Mouse (Mus musculus) cerebellum, postnatal 36 days (tissue): Measurements from ENCODE around the gene Fgfr1op2.
A peak's percentile ranks its signal among the peaks of the same experiment; 100 is the strongest.

Experiments
- DNase-seq, 2 experiments: peaks; one replicate each; pipeline ENCODE4 v3.0.0; 2021 to 2022; ENCODE audit warnings: mixed read lengths in 2 of 2

Fgfr1op2 gene

DNA sequence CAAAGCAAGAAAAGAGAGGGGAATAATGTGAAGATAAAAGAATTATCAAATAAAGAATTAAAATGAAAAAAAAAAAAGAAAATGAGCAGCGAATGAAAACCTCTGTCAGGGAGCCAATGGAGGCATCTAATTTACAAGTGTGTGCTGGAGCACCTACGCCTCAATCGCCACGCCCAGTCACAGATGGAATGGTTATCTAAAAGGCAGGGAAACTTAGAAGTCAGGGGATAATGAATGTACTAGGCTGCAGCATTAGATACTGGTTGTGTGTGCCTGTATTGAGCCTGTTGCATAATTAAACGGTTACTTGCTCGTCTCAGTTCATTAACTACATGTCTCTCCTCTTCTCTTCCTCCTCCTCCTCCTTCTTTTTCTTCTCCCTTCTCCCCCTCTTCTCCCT, 34.4 kb downstream of the Fgfr1op2 start:
- no peak for DNase-seq

DNA sequence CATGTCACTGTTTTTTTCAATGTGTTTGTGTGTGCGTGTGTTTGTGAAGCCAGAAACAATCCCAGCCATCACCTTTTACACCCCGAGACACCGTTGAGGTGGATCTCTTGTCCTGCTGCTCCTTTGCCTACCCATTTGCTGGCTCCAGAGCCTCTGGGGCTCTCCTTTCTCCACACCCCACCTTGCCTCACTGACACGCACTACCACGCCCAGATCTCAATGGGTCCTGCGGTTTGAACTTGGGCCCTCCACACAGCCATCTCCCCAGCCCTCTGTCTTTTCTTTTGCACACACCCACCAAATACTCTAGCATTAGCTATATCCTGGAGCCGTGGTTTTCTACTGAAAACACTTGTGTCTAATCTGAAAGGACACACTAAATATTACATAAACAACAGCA, 34.9 kb downstream of the Fgfr1op2 start:
- no peak for DNase-seq

- DNase-seq = no peak
Measured at GRCm38 (mm10) chr6:146612736-146613135, 35.7 kb downstream of the Fgfr1op2 start.

- no peak for DNase-seq
Measured at GRCm38 (mm10) chr6:146613907-146614306, 36.9 kb downstream of the Fgfr1op2 start.

DNA sequence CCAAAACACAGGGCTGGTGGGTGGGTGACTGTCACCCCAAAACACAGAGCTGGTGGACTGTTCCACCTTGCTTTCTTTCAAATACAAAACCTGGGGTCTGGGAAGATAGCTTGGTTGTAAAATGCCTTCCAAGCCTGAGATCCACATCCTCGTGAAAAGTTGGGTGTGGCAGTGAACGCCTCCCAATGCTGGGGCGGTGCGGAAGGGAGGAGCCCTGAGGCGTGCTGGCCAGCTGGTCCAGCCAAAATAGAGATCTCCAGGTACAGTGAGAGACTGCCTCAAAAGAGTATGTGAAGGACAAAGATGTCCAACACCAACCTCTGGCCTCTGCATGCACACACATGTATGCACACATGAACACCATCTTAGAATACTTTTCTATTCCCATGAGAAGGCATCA, 37.5 kb downstream of the Fgfr1op2 start:
- no peak for DNase-seq

DNA sequence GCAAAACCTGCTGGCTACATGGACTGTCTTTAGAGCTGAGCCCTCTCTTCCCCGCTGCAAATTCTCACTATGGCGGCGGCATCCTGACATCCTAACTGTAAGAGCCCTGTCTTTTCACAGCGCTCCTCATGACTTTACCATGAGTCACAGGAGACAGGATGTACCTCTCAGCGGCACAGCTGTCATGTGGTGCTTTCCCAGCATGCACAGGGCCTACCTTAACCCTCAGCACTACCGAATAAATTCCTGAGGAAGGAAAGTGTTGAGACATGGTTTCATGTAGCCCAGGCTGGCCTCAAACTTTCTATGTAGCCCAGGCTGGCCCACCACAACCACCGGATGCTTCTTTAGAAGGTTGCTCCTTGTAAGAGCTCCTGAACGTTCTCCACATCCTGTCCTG, 38.9 kb downstream of the Fgfr1op2 start:
- DNase-seq = no peak

DNA sequence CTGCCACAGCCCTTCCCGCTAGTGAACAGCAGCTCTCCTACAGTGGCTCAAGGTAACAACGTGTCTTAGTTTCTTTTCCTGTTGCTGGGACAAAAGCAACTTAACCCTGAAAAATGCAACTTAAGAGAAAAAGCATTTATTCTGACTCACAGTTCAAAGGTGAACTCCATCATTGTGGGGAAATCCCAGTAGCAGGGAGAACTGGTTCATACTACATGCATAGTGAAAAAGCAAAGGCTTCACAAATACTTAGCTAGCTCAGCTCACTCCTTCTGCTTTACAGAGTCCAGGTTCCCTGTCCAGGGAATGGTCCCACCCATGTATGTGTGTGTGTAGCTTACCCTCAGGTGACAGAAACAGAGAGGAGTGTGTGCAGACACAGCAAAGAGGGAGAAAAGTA, 39.7 kb downstream of the Fgfr1op2 start:
- no peak for DNase-seq

DNA sequence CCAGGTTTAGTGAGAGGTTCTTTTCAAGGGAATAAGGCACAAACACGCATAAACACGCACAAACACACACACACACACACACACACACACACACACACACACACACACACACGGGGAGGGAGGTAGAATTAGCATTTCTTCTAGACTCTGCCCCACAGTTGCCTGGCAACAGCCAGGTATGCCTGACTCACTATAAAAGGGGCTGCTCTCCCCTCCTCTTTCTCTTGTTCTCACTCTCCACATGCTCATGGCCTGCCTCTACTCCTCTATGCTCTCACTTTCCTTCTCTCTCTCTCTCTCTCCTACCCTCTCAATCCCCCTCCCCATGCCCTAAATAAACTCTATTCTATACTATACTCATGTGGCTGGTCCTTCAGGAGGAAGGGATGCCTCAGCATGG, 51.1 kb downstream of the Fgfr1op2 start:
- DNase-seq = no peak

DNA sequence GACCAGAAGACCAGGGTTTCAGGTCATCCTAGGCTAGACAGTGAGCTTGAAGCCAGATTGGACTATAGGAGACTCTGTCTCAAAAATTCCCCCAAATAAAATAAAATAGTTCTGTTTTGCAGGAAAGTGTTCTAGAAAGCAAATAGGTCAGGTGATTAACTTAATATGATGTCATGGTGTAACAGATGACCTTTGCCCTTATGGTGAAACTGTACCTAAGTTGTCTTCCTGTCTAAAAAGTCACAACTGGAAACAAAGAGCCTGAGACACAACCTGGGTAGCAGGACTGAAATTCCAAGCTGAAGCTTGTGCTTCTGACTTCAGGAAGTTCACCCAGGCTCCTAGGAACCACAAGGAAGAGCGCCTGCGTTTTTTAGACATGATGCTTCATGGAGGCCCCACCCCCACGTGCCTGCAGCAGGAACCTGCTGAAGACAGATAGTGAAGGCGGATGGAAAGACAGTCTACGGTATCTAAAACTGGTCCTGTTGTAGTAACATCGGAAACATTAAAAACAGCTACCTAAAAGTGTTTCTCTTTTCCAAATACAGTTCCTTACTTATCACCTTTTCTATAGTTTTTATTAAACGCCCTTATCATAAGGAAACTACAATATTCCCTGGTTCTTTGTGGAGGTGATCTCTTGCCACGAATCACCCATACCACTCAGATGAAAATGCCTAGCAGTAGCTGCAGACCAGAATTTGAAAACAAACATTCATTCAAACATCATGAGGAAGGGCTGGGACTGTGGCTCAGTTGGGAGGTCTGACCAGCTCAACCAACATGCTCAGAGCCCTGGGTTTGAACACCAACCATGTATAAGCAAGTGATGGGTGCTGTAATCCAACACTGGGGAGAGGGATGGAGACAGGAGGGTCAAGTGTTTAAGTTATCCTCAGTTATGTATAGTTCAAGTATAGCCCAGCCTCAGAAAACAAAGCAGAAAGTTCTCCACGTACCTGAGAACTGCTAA, 53.1 kb downstream of the Fgfr1op2 start:
- DNase-seq = no peak

DNA sequence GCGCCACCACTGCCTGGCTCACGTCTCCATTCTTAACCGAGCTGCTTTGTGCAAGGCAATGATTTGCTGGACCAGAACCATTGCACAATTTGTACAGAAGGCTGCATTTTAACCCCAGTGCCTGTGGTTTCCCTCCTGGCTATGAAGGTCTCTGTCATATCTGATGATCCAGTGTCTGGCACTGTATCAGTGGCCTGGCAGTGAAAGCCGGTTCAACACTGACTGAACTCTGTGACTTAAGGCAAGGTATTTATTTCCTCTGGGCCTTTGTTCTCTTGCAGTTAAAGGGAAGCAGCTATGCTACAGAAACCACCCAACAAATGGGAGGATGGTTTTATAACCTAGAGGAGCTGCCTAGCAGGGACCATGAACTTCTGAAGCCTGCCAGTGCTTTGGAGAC, 54.0 kb downstream of the Fgfr1op2 start:
- no peak for DNase-seq

DNA sequence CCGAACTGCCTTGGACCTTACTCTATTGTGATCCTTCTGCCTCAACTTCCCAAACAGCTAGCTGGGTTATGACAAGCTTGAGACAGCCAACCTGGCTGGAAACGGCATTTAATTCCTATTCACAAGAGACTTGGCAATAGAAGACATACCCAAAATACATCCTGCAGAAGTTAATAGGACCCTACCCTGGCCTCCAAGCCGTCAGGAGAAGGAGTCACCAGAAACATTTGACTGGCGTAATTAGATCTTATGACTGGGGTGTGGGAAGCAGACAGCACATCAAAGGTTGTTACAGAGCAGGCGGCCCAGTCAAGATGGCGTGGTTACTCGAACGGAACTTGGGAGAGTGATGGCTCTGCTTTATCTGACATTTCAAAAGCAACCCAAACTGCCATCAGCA, 54.8 kb downstream of the Fgfr1op2 start:
- no peak for DNase-seq

DNA sequence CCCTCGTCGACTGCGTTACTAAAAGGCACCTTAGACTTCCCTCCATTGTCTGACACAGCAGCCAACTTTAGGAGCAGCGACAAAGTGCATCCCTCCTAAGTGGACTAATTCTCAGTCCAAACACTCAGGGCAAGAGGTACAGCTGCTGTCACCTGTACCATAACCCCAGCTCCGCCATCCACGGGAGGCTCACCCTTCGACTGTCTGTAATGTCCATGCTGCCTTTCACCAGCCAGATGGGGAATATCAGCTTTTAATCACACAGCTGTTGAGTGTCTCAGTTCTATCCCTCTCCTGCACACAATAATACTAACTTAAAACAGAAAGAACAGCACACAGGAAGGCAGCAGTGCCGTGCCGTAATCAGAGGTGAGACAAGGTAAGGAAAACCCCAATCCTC, 55.4 kb downstream of the Fgfr1op2 start:
- no peak for DNase-seq

DNA sequence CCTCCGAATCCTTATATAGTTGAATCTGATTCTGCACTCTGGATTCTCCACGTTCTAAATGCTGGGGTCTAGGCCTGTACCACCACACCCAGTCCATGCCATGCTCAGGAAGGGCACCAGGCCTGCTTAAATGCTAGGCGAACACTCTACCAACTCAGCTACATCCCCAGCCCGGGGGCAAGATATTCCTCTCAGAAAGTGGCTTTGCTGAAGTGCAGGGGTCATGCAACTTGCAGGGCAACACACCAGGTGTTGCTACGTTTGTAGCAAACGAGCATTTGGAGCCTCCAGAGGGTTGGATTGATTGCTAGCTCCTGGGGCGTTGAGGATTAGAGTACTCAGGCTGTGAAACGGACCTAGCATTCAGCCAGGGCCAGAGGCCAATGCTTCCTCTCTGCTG, 56.1 kb downstream of the Fgfr1op2 start:
- DNase-seq = peak in 1 of 2 experiments; percentile 15

- peak in 1 of 2 experiments; percentile 14 for DNase-seq
Measured at GRCm38 (mm10) chr6:146633629-146634014, 56.6 kb downstream of the Fgfr1op2 start.

GRCm38 (mm10) chr6:146634015-146634722, 57.2 kb downstream of the Fgfr1op2 start:
- DNase-seq = peak; percentile 73 to 78

- DNase-seq = no peak
Measured at GRCm38 (mm10) chr6:146634759-146635606, 58.0 kb downstream of the Fgfr1op2 start.

DNA sequence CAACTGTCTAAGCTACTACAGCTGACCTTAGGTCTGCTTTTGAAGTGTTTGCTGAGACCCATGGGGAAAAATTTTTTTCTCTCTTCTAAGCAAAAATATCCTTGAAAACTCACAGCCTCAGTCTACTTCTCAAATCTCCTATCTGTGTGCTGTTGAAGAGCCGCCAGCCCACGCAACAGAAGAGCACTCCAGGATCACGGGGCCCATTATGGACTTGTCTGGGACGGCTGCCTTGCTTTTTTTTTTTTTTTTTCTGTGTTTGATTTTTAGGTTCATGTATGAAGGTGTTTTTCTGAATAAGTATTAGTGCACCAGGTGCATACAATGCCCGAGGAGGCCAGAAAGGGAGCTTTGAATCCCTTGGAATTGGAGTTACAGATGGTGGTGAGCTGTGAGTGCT, 59.5 kb downstream of the Fgfr1op2 start:
- DNase-seq = no peak

GRCm38 (mm10) chr6:146640068-146640965, 63.3 kb downstream of the Fgfr1op2 start:
- DNase-seq = no peak

DNA sequence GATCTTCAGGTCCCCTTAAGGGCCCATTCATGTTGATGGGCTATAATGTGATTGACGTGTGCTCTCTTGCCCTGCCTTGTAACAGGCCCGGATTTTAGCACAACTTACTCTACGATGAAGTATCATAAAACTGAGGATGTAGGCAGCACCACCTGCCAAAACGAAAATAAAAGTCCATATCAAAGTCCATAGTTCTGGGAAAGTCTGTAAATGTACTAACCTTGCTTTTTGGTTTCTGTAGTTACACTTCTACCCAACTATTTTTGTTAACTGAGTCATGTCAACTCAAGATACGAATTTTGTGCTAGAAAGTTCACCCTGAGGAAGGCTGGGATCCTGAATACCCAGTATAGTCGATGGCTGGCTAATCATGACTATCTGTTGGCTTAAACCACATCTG, 64.0 kb downstream of the Fgfr1op2 start:
- no peak for DNase-seq

DNA sequence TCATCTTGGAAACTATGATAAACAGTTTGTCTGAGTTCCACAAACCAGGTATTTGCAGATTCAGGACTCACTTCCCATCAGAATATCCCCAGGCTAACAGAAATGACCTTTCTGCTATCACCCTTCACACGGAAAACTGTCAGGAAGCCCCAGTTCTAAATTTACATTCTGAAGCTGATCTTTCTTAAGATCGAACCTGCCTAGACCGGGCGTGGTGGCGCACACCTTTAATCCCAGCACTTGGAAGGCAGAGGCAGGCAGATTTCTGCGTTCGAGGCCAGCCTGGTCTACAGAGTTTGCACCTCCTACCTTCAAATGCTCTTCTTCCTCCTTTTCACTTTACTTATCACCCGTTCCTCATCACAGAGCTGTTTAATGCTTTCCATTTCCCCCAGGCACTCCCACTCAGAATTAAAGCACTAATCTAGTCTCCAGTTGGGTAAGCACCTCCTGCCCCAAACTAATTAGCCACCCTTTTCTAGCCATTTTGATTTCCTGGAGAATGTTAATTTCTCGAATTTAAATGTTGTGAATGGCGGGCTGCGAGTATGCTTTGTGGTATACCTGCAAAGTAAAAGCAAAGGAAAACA, 64.7 kb downstream of the Fgfr1op2 start:
- DNase-seq = no peak
